Mouse (Mus musculus) lung, postnatal 0 days (tissue): ENCODE measurements around the gene Olfr1162. TPM values are rescaled to one million over a fixed set of nuclear protein-coding genes. Genes with fewer than 3 reads are reported as not detected.
"Not testable (repeated sequence)": the region's sequence is repeated elsewhere in the genome, so short reads cannot be mapped to it uniquely, and the experiment has no call there.

ENCODE experiments used
- ATAC-seq: fragments of 200-750 bp; cut with Nextera tagmentation; 2 replicates; pipeline ENCODE4 v1.8.0; 2017; ENCODE audit warnings: moderate library complexity
- DNase-seq: peaks from one replicate; pipeline ENCODE4 v3.0.0-alpha.2; 2016; ENCODE audit warnings: low spot score
- H3K27ac ChIP-seq: fragments of 300-500 bp; sonication (generic); 2 replicates; pipeline ENCODE4 v1.5.1; 2014; ENCODE audit warnings: antibody characterized with exemption, mild to moderate bottlenecking, low read length, mixed read lengths
- H3K27me3 ChIP-seq: fragments of 300-500 bp; sonication (generic); replicated peaks from 2 replicates; pipeline ENCODE4 v1.6.1; 2014; ENCODE audit warnings: low read length, mixed read lengths; ENCODE audit not compliant: insufficient read depth
- H3K36me3 ChIP-seq: fragments of 300-500 bp; sonication (generic); 2 replicates; pipeline ENCODE4 v1.6.1; 2014; ENCODE audit warnings: low read length, mixed read lengths; ENCODE audit not compliant: insufficient read depth
- H3K4me1 ChIP-seq: fragments of 300-500 bp; sonication (generic); 2 replicates; pipeline ENCODE4 v1.6.1; 2014; ENCODE audit warnings: antibody characterized with exemption, low read depth, low read length, mixed read lengths; ENCODE audit not compliant: insufficient read depth
- H3K4me2 ChIP-seq: fragments of 300-500 bp; sonication (generic); replicated peaks from 2 replicates; pipeline ENCODE4 v1.6.1; 2014; ENCODE audit warnings: low read depth, mild to moderate bottlenecking, low read length, moderate library complexity, mixed read lengths
- H3K4me3 ChIP-seq: fragments of 300-500 bp; sonication (generic); 2 replicates; pipeline ENCODE4 v1.5.1; 2014; ENCODE audit warnings: low read depth, low read length
- H3K9ac ChIP-seq: fragments of 300-500 bp; sonication (generic); replicated peaks from 2 replicates; pipeline ENCODE4 v1.6.1; 2014; ENCODE audit warnings: low read depth, mild to moderate bottlenecking
- H3K9me3 ChIP-seq: fragments of 300-500 bp; sonication (generic); 2 replicates; pipeline ENCODE4 v1.6.1; 2016; ENCODE audit warnings: low read length, mixed read lengths
- CTCF ChIP-seq: IDR thresholded peaks from 2 replicates; pipeline ENCODE4 v1.5.1; 2016; ENCODE audit warnings: antibody characterized with exemption, mild to moderate bottlenecking
- EP300 ChIP-seq: IDR thresholded peaks from 2 replicates; pipeline ENCODE4 v1.6.1; 2016; ENCODE audit warnings: antibody characterized with exemption, mild to moderate bottlenecking, control low read depth
- WGBS: fragments of 180-500 bp; shearing (Covaris S2); extraction: QIAGEN DNeasy Blood & Tissue Kit; methylation state at CpG from one replicate; pipeline ENCODE4 v1.1.7; 2014; 5-methylcytosine and 5-hydroxymethylcytosine counted together
- polyA plus RNA-seq: library from polyadenylated mRNA; unstranded; fragments of >200 nt; fragmentation: Nextera tagmentation; extraction: Ambion mirVana; gene quantifications from 2 replicates; pipeline ENCODE4 v1.2.1, GENCODE M21; 2015

The Olfr1162 gene
- polyA plus RNA-seq = not detected in 2 replicates

- WGBS = 72% methylated on average over 1 of the region's 1 CpGs
- H3K9ac ChIP-seq = no peak within 1 kb of the TSS
- H3K4me1 ChIP-seq = no peaks in the 10 kb centered on the region
- no peaks in the 10 kb centered on the region for H3K9me3 ChIP-seq
- H3K4me2 ChIP-seq = no peak within 1 kb of the TSS
- no peak within 1 kb of the TSS for H3K4me3 ChIP-seq
- DNase-seq (no peak), ATAC-seq (no peak)
- no peak for TF ChIP-seq CTCF
- TF ChIP-seq EP300 = no peak
- no peaks in the 10 kb centered on the region for H3K36me3 ChIP-seq
- H3K27me3 ChIP-seq = no peaks in the 10 kb centered on the region
- no peak within 1 kb of the TSS for H3K27ac ChIP-seq
Measured at GRCm38 (mm10) chr2:88051029-88051428, at the start of gene Olfr1162. Gene Olfr1162, minus strand, starts transcription at chr2:88051129.

- TF ChIP-seq CTCF (no peak), EP300 (no peak)
- Histone ChIP-seq H3K4me2 (no peak within 1 kb of the TSS), H3K4me3 (no peak within 1 kb of the TSS), H3K4me1 (no peaks in the 10 kb centered on the region), H3K36me3 (no peaks in the 10 kb centered on the region), H3K9me3 (no peaks in the 10 kb centered on the region), H3K27ac (no peak within 1 kb of the TSS), H3K9ac (no peak within 1 kb of the TSS), H3K27me3 (no peaks in the 10 kb centered on the region)
- no peak for DNase-seq
- WGBS = 71% methylated on average over 4 of the region's 4 CpGs
- ATAC-seq = no peak
Measured at GRCm38 (mm10) chr2:88093866-88094265, 42.9 kb upstream of the Olfr1162 start, which contains the start of gene Olfr1164. Gene Olfr1164, minus strand, starts transcription at chr2:88093966.

- ATAC-seq (no peak), DNase-seq (no peak)
- Histone ChIP-seq H3K27ac (no peak within 1 kb of the TSS), H3K9me3 (no peaks in the 10 kb centered on the region), H3K4me1 (no peaks in the 10 kb centered on the region), H3K9ac (no peak within 1 kb of the TSS), H3K4me2 (no peak within 1 kb of the TSS), H3K36me3 (no peaks in the 10 kb centered on the region), H3K4me3 (no peak within 1 kb of the TSS), H3K27me3 (no peaks in the 10 kb centered on the region)
- no peak for TF ChIP-seq EP300
- no peak for TF ChIP-seq CTCF
Measured at GRCm38 (mm10) chr2:88071730-88072129, 20.8 kb upstream of the Olfr1162 start, which contains the start of gene Olfr1163. Gene Olfr1163, minus strand, starts transcription at chr2:88071830.

DNA sequence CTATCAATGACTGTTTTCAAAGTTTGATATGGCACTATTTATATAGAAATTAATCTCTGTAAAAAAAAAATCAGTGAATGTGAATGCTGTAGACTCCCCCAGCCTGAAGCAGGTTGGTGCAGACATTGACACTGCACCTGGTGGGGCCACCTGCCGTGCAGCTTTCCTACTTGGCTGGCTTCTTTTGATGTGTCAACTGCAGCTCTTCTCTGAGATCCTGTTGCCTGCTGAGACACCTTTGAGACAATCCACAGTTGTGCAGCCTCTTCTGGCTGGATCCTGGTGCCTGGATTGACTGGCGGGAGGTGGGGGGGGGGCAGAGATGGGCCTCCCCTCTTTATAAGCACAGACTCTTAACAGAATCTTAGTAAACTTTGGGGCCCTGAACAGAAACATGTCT lies 12.7 kb upstream of the Olfr1162 start:
- TF ChIP-seq EP300 (no peak), CTCF (no peak)
- Histone ChIP-seq H3K36me3 (no peaks in the 10 kb centered on the region), H3K27ac (no peak overlapping the region), H3K27me3 (no peaks in the 10 kb centered on the region), H3K9me3 (no peaks in the 10 kb centered on the region), H3K4me1 (no peaks in the 10 kb centered on the region), H3K9ac (no peak overlapping the region), H3K4me3 (no peak overlapping the region), H3K4me2 (no peak overlapping the region)
- DNase-seq (no peak), ATAC-seq (no peak)
- WGBS = 73% methylated on average over 2 of the region's 2 CpGs

GRCm38 (mm10) chr2:88037599-88037998 lies 13.3 kb downstream of the Olfr1162 start, which contains the start of gene Olfr73:
Gene Olfr73, minus strand, starts transcription at chr2:88037699.
- no peak for DNase-seq

GRCm38 (mm10) chr2:88022474-88022873 lies 28.5 kb downstream of the Olfr1162 start, which contains the start of gene Olfr1161:
Gene Olfr1161, plus strand, starts transcription at chr2:88022774.
- ATAC-seq, H3K4me2 ChIP-seq: not testable (repeated sequence)

More at GRCm38 (mm10) chr2:88037599-88037998, 13.3 kb downstream of the Olfr1162 start, which contains the start of gene Olfr73:
- no peak within 1 kb of the TSS for H3K9ac ChIP-seq
- no peak within 1 kb of the TSS for H3K27ac ChIP-seq
- no peaks in the 10 kb centered on the region for H3K36me3 ChIP-seq
- H3K9me3 ChIP-seq = no peaks in the 10 kb centered on the region
- TF ChIP-seq CTCF = no peak
- TF ChIP-seq EP300 = no peak
- H3K27me3 ChIP-seq = no peaks in the 10 kb centered on the region
- H3K4me2 ChIP-seq = no peak within 1 kb of the TSS
- no peaks in the 10 kb centered on the region for H3K4me1 ChIP-seq
- ATAC-seq = no peak
- no peak within 1 kb of the TSS for H3K4me3 ChIP-seq

More at GRCm38 (mm10) chr2:88022474-88022873, 28.5 kb downstream of the Olfr1162 start, which contains the start of gene Olfr1161:
- H3K27me3 ChIP-seq, H3K4me1 ChIP-seq, H3K4me3 ChIP-seq, H3K9me3 ChIP-seq, H3K9ac ChIP-seq, H3K36me3 ChIP-seq, DNase-seq, H3K27ac ChIP-seq: not testable (repeated sequence)
- WGBS = 65% methylated on average over 1 of the region's 1 CpGs
